Mouse (Mus musculus) natural killer cell, adult 2 months (primary cell): ENCODE data around the gene Pard3b.

Experiments used
- DNase-seq, 2 experiments: peaks; one replicate each; pipeline ENCODE4 v3.0.0; 2022; ENCODE audit warnings: low spot score in 2 of 2

Pard3b gene

GRCm38 (mm10) chr1:62244191-62244984, 605.8 kb downstream of the Pard3b start:
- no peak for DNase-seq

- no peak for DNase-seq
These were observed 613.8 kb downstream of the Pard3b start for GRCm38 (mm10) chr1:62252432-62252831.

DNA sequence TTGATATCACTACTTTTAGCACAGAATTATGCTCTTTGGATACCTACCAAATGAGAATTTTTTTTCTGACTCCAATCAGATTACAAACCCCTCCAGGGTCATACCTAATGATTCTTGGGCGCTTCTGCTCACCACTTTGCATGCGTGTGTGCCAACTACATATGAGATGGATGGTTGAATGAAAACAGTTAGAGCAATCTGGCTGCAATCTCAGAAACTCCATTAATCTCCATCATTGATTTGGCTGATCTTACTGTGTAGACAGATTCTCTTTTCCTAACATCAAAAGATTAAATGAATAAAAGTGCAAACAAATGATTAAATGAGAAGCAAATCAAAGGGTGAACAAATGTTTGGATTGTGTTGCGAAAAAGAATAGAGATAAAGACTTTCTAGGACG, 615.7 kb downstream of the Pard3b start:
- no peak for DNase-seq

DNA sequence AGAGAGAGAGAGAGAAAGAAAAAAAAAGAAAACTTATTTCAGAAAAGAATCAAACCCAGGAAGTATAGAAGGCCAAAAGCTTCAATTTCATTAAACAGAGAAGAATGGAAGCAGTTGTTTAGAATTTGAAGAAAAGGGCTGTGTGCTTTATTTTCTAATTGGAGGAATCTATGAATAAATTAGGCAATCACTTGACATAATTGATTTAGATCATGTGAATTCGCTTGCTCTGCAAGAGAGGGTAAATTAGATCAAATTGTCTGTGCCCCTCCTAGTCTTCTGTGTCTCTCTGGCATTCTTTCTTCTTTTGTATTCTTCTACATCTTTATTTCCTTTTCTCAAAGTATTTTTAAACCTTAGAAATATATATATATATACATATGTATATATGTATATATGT, 616.3 kb downstream of the Pard3b start:
- DNase-seq, result no peak

GRCm38 (mm10) chr1:62276466-62276865, 637.8 kb downstream of the Pard3b start:
- no peak for DNase-seq

- DNase-seq, result no peak
These were observed 640.0 kb downstream of the Pard3b start for GRCm38 (mm10) chr1:62278586-62278985.

DNA sequence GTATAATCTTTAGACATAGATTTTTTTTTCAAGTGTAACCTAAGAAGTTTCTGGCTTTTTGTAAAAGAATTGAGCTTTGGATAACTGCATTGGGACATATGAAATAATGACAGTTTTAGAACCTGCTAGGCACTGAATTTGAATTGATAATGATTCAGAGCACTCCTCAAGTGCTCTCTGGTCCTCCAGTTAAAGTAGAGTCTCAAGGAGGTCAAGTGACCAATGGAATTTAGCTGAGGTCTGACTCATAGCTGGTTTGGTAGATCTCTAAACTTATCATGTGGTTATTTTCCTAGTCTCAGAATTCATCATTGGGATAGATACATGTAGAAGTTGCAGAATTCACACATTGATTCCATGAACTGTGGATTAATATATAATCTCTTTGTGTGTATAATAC, 642.0 kb downstream of the Pard3b start:
- no peak for DNase-seq

GRCm38 (mm10) chr1:62282835-62283234, 644.2 kb downstream of the Pard3b start:
- no peak for DNase-seq

- DNase-seq, result no peak
These were observed 645.0 kb downstream of the Pard3b start for GRCm38 (mm10) chr1:62283624-62284023.

DNA sequence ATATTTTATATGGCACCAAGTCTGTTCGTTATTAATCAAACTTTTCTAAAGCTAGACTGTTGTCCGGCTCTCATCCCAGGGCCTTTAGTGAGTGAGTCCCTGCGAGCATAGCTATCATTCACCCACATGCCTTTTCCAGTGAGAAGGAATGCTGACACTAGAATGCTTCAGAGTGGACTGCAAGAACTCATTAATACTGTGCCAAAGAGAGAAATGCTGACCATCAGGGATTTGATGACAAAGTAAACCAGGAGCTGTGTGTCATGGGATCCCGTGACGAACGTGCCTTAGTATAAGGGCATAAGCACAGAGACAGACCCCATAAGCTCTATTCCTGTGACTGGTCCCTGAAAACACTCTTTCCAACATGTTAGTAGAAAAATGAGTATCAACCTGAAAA, 670.8 kb downstream of the Pard3b start:
- DNase-seq, result no peak

DNA sequence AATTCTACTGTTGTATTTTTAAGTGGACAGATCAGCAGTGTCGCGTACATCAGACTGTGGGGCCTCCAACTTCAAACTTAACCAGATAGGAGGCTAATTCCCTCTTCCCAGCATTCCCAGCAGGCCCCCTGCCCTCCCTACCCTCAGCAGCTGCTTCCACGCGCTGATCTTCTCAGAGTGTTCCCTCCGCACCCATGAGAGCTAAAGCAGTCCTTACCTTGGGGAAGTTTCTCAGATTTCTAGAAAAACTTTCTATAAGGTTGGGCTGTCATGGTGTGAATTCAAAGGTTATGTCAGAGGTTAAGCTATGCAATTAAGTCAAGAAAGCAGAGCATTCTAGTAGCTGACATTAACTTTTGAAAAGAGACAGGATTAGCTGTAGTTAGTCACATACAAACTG, 686.6 kb downstream of the Pard3b start:
- DNase-seq, result no peak

DNA sequence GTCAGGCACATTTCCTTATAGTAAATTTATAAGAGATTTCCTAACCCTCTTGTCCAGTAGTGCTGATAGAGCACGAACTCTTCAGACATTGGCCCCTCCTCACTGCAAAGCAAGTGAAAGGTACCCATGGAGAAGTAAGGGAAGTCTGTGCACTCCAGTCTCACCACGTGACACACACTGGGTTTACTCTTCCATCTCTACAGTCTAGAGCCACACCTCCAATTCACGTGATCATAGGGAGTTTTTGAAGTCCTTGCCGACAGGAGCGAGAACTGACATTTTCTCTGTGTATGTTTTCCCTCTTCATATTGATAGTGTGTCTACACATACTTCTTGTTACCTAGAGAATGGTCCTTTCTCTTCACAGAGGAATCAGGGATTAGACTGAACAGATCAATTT, 689.1 kb downstream of the Pard3b start:
- no peak for DNase-seq

DNA sequence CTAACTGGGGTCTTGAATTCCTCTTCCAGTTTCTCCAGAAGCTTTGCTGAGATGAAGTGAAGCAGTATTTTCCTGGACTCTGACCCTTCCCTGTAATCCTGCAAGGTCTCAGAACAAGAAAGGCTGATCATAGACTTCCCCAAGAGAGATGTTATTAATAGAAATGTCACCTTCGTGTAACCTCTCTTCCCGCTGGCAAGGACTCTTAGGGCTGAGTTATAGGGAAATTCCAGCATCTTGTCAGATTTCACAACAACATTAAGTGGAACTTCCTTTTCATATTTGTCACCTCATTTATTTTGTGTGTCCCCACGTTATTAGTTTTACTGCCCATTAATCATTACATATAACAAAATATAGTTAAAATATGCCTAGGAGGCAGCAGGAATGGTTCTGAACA, 690.2 kb downstream of the Pard3b start:
- no peak for DNase-seq

GRCm38 (mm10) chr1:62333016-62333415, 694.4 kb downstream of the Pard3b start:
- no peak for DNase-seq

GRCm38 (mm10) chr1:62334196-62334595, 695.6 kb downstream of the Pard3b start:
- no peak for DNase-seq

DNA sequence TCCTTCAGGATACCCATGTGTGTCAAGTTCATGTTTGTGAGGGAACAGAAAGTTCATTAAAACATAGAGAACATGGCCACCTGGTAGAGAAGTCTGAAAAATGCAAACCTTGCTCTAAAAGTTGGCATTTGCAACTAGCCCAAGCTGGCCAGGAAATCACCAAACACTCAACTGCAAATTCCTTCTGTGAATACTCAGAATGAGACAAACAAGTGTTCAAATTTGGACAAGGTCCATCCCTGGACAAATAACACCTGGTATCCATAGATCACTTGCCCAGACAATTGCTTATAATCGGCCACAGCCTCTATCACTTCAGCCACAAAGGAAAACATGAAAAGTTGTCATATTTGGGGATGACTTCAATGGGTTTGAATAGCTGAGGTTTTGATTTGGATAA, 701.6 kb downstream of the Pard3b start:
- no peak for DNase-seq

- no peak for DNase-seq
These were observed 705.7 kb downstream of the Pard3b start for GRCm38 (mm10) chr1:62344286-62344685.

DNA sequence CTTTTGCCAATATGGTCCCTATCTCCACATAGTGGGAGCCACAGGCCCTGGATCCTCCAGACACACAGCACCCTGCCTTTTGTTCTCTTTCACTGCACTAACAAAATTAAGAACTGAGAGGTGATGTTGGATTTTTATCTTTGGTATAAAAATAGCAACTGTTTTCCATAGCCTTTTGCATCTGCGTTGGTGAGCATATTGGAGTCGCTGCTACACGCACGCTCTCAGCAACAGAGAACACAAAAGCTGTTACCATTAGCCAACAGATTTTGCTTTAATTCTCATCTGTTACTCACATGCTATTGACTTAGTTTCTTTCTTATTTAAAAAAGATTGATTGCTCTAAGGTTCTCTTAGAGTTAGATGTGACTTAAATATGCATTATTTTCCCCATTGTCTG, 709.7 kb downstream of the Pard3b start:
- no peak for DNase-seq

- DNase-seq, result no peak
These were observed 716.9 kb downstream of the Pard3b start for GRCm38 (mm10) chr1:62355496-62355895.

DNA sequence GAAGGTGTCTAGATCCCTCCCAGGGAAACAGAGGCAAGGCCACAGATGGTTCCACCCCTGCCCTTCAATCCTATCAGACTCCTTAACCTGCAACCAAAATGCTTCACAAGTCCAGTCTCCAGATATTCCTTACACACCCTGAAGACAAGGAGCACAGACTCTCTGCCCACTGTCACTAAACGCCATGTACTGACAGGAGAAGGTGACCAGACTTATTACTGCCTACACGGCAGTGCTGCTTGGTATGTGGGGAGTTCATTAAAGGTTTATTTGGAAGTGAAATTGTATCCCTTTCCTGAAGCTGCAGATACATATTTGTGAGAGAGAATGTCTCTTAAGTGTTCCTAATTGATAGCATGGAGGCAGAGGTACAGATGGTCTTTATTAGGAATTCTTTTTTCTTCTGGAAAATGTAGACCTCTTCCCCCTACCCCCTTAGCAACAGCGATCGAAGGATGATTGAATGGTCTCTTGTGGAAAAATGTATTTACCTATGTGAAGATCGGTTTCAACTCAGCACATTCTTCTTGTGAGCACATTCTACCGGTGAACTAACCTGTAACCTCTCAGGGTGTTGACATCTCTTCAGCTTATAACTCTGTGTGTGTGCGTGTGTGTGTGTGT, 735.9 kb downstream of the Pard3b start:
- no peak for DNase-seq

DNA sequence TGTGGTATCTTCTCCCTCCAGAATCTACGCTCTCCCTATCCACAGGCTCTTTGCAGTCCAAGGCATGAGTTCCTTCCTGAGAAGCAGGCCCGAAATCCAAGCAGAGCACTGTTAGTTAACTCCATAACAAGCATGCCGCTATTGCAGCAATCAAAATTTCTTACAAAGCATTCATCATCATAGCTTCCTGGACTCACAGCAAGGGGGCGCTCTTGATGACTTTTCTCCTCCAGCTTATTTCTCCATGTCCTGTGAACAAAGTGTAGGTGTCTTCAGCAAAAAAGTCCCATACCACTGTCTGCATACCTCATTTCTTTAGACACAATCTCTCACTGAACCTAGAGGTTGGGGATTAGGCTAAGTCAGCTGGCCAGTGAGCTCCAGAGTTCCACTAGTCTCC, 739.7 kb downstream of the Pard3b start:
- no peak for DNase-seq

GRCm38 (mm10) chr1:62382807-62383514, 744.3 kb downstream of the Pard3b start:
- no peak for DNase-seq

DNA sequence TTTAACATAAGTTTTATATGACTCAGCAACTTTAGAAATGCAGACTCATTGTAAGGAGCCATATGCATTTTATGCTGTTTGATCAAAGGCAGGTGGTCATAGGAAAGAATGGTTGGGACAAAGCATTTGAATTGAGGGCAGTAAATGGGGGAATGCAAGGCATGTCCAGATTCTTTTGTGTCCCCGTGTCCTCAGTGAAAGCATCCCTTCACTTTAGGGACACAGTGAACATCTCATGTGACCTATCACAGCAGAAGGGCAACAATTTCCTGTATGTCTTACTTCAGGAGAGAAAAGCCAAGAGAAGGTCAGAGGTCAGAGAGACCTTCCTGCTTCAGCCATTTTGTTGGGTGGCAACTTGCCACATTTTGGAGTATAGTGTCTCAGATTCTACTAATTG, 745.6 kb downstream of the Pard3b start:
- DNase-seq, result no peak
